Mouse (Mus musculus) kidney, postnatal 10 days (tissue): ENCODE measurements at regions not wholly inside any gene's neighbourhood (a gene's known extent, or its start where the extent isn't known, plus 50 kb on each side); places are given as distances from the start of the nearest gene placed in this dataset.
"Not testable (repeated sequence)": the region's sequence is repeated elsewhere in the genome, so short reads cannot be mapped to it uniquely, and the experiment has no call there.

Experiments
- DNase-seq: peaks from one replicate; pipeline ENCODE4 v3.0.0; 2021; ENCODE audit warnings: mixed read lengths

DNA sequence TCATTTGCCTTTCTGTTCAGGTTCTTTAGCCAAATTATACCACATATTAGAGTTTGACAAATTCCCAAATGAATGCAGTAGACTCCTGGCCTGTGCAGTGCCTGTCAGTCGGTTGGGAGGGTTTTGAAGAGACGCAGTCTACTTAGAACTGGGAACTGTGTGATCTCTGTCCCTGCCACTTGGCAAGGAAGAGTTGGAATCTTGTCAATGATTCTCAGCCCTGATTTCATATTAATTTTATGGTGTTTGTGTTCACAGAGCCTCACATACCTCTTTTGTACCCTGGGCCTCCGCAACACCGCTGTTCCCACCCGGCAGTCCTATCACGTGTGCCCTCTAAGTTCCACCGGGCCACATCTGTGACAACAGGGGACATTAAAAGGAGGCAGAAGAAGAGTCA, 149.8 kb upstream of the Ddhd1 start:
- DNase-seq, result peak; percentile 25

- DNase-seq, result no peak
These were observed 151.5 kb upstream of the Ddhd1 start for GRCm38 (mm10) chr14:45809491-45809890.

- DNase-seq, result peak; percentile 42
These were observed 152.2 kb upstream of the Ddhd1 start for GRCm38 (mm10) chr14:45810101-45810500.

GRCm38 (mm10) chr14:45810630-45811029, 152.7 kb upstream of the Ddhd1 start:
- no peak for DNase-seq

GRCm38 (mm10) chr14:45815598-45815997, 157.7 kb upstream of the Ddhd1 start:
- DNase-seq, result no peak

DNA sequence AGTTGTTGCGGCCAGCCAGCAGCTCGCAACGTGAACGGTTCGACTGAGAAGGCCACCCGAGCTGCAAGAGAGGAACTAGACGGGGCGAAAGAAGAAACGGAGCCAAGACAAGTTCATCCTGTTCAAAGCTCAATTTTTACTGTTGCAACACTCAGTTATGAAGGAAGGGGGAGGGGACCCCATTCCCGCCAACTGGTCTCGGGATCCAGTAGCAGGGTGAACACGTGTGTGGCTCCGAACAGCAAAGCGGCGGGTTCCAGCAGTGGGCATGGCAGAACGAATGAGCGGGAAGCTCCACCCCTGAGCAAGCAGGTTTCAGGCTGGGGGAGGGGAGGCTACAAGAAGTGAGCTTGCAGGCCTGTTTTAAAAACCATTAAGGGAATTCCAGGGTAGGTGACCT, 158.7 kb upstream of the Ddhd1 start:
- DNase-seq, result not testable (repeated sequence)

DNA sequence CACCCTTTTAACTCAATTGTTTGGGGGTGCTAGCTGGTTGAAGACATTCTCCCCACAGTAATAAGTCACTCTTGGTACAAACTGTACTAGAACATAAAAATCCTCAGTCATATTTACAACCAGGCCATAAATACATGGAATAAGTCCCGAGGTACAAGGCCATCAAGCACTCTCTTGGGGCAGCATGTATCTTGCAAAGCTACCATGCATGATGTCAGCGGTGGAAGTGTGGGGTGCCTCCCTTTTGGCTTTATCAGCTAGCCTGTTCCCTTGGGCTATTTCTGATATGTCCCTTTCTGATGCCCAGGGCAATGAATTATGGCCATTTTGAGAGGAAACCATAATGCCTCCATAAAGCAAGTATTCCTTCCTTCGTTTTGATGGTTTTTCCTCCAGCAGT, 159.8 kb upstream of the Ddhd1 start:
- DNase-seq, result no peak

DNA sequence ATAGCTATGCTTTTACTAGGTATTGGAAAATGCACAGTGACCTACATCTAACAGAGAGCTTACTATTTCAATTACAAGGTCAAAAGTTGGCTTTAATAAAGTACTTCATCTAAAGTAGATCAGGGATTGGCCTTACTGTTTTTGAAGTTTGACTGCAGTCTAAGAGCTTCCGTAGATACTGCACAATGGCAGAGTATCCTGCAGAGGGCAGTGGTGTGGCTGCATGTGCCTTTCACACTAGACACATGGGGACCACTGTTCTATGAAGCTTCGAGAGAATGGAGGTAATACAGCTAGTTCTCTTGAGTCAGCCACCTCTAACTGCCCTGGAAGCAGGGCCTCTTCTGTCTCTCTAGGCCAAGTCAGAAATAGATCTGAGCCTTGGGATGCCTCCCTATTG, 166.7 kb upstream of the Ddhd1 start:
- DNase-seq, result no peak

- no peak for DNase-seq
These were observed 168.1 kb upstream of the Ddhd1 start for GRCm38 (mm10) chr14:45826023-45826422.

GRCm38 (mm10) chr14:45827096-45827495, 169.2 kb upstream of the Ddhd1 start:
- no peak for DNase-seq

- no peak for DNase-seq
These were observed 172.5 kb upstream of the Ddhd1 start for GRCm38 (mm10) chr14:45830457-45830856.

- DNase-seq, result no peak
These were observed 179.1 kb upstream of the Ddhd1 start for GRCm38 (mm10) chr14:45837039-45837438.

DNA sequence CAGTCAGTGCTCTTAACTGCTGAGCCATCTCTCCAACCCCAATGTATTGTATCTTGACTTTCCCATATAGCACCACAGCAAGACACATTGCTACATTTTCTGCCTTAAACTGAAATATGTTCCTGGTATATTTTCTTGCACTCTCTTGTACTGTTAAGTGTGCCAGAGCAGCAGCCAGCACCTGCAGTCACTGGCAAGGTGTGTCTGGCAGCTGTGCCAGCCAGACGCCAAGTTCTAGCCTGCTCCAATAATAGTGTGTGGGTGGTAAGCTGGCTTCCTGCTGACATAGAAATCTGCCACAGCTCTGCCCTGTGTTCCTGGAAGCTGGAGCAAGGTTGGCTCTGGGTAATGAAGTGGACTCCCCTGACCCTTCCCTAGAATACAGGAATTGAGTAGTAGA, 185.9 kb upstream of the Ddhd1 start:
- DNase-seq, result no peak

- DNase-seq, result no peak
These were observed 192.6 kb upstream of the Ddhd1 start for GRCm38 (mm10) chr14:45850588-45850987.

DNA sequence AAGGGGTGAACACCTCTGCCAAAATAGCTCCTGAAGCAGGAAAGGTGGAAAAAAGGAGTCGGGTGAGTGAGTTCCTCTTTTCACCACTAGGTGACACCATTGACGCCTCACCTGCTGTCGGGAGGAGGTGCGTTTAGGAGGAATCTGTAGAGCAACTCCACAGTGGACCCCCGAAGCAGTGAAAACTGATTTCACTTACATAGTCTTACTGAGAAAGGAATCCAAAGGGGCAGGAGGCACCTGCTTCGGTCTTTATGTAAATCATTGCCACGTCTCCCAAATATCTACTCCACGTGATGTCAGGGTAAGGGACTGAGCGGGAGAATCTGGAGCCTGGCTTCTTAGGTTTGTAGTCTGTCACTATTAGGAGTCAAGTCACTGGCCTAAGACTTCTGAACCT, 220.5 kb upstream of the Ddhd1 start:
- peak; percentile 61 for DNase-seq

GRCm38 (mm10) chr14:45920783-45921182, 262.8 kb upstream of the Ddhd1 start:
- DNase-seq, result peak; percentile 16

- no peak for DNase-seq
These were observed 285.6 kb upstream of the Ddhd1 start for GRCm38 (mm10) chr14:45943581-45943980.

DNA sequence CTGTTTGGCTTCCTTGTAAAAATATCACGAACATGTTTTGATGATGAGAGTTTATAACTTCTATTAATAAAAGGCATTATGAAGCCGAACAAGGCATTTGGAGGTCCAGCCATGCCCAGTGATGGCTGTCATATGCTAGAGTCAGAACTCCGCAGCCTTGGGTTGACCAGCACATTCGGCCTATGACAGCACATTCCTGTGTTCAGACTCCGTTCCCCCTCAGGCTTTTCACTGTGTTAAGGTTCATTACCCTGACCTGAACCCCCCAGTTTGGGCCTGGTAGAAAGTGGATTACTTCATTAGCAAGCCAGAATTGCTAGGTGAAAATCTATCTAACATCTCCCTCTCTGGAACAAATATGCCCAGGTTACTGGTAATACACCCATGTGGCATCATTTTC, 286.2 kb upstream of the Ddhd1 start:
- DNase-seq, result peak; percentile 53

- DNase-seq, result no peak
These were observed 286.6 kb upstream of the Ddhd1 start for GRCm38 (mm10) chr14:45944506-45944905.

DNA sequence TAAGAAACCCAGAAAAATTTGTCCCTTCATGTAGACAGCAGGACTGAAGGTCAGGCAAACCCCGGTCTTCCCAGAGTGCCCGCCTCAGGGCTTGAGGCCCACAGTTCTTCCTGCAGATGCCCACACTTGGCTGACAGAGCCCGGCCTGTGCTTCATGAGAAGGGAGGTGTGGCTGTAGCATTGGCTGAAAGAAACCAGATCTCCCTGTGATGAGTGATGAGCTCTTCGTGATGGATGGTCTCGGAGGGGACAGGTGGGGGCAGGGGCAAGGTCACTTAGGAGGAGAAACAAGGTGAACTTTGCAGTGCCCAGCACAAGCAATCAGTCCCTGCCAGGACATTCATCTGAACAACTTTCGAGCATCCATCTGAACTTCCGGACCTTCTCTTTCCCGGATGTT, 298.7 kb upstream of the Ddhd1 start:
- no peak for DNase-seq

GRCm38 (mm10) chr14:45962474-45962873, 304.5 kb upstream of the Ddhd1 start:
- DNase-seq, result no peak

DNA sequence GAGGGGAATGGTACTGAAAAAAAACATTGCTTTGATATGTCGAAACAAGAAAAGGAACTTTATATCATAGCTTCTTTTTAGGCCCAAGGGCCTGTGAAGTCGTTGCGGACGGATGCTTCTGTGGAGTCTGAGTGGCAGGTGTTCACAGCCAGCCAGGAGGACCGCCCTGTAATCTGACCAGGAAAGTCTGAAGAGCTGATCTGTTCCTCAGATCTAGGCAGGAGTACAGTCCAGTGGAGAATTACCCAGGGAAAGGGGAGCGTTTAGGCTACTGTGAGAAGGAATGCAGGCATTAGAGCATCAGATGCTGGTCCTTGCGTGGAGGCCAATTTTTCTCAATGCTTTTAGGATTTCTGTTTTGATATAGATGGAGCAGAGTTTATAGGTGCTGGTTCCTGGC, 306.1 kb upstream of the Ddhd1 start:
- DNase-seq, result no peak

DNA sequence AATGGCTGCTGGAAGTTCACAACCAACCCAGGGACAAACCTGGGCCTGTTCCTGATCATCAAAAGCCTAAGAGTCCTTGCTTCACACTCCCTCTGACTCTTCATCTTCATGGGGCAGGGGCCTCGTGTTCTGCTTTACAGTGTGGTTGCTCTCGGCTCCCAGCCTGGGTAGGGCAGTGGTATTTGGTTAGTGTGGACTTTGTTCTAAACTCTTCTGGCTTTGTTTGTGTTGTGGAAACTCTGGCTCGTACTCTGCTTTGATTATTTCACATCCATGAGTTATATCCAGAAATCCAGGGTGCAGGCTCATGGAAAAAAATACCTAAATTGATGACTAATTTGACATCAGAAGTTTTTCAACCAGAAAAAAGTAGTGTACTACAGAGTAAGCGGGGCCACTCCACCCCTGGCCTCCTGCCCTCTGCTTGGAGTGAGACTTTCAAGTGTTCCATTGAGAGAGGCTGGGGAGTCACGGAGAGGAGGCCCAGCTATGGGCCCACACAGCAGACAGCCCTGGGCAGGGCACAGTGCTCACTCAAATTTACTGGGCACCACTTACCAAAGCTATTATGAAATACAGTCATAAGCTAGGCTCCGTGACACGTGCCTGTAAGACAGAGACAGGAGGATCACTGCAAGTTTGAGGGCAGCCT, 325.4 kb upstream of the Ddhd1 start:
- DNase-seq, result no peak

GRCm38 (mm10) chr14:45984135-45984892, 326.4 kb upstream of the Ddhd1 start:
- no peak for DNase-seq
